In the genomic region with DNA sequence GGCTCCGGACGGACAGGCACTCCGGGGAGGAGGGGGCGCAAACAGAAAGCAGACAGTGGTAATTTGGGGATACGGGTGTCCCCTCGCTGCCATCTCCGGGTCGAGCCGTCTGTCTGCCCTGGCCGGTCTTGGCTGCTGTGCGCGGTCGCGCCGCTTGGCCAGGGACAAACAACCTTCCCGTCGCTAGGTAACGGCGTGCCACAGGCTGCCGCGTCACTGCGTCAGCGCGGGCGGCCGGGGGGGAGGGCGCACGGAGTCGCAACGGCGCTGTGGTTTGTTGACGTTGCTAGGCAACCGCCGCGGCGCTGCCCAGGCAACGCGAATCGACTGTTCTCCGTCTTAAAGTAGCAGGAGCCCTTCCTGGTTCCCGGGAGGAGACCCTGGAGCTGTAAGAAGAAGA, we compare ENCODE assay signal across 8 mouse cellular contexts. TPM values are rescaled to one million over a fixed set of nuclear protein-coding genes. Genes with fewer than 3 reads are reported as not detected.
A peak's percentile ranks its signal among the peaks of the same experiment; 100 is the strongest.
DNase-seq lines count a peak whose midpoint lies in the region; ATAC-seq and TF ChIP-seq lines count a peak whose summit lies in the region.

No protein-coding gene starts in this region.

- DNase-seq in MN1 (ENCODE audit: low spot score): peak; percentile 97
- DNase-seq in cerebellum, adult 8-10 months: peak; percentile 89
- DNase-seq in forelimb bud, embryonic 11.5 days (ENCODE audit: low read depth, low spot score): peak; percentile 97
- peak; percentile 96 for DNase-seq in layer of hippocampus, adult 9-11 months
- peak; percentile 93 for DNase-seq in ovary, adult 18-20 months (ENCODE audit: low spot score)
- DNase-seq in thymus, adult 2 months: peak; percentile 90

- peak; percentile 70; the same call in 1 of the 2 replicates for TF ChIP-seq CTCF in thymus, adult 2 months (IDR thresholded peaks at IDR 0.05; ENCODE audit: borderline replicate concordance, control insufficient read depth, extremely low read depth, insufficient read depth, low read length, poor library complexity)

- H3K27ac ChIP-seq in lung, embryonic 16.5 days (ENCODE audit: low read length): 0 out of 2 replicates have a peak overlapping the region, but pooled peaks have one; percentile 3
- no peak overlapping the region for H3K27ac ChIP-seq in thymus, adult 2 months (ENCODE audit: control insufficient read depth, insufficient read depth, low read length)

- peak overlapping the region; percentile 75 for H3K4me2 ChIP-seq in lung, embryonic 16.5 days (ENCODE audit: low read depth, low read length)

- ATAC-seq in hematopoietic stem cell, adult 5-6 weeks (replicated peaks in 1 of 2; ENCODE audit: insufficient read depth in 1 of 2, low FRiP score in 2 of 2, low TSS enrichment in 1 of 2, low read depth in 1 of 2, poor library complexity in 2 of 2, severe bottlenecking in 2 of 2): peak; percentile 57 to 70
- peak; percentile 96 for ATAC-seq in lung, embryonic 16.5 days (ENCODE audit: low read depth)

- 0 out of 2 replicates have a peak, but pooled peaks have one; percentile 38 for TF ChIP-seq POLR2A in thymus, adult 2 months (IDR thresholded peaks at IDR 0.05; ENCODE audit: control insufficient read depth, extremely low read depth, insufficient read depth, low read length, poor library complexity)

- WGBS in lung, embryonic 16.5 days: under 1% methylated on average over 41 of the region's 41 CpGs
- WGBS in thymus, adult 2 months: 1% methylated on average over 41 of the region's 41 CpGs

- H3K9ac ChIP-seq in lung, embryonic 16.5 days (ENCODE audit: low read length): peak overlapping the region; percentile 58

- no peaks in the 10 kb centered on the region for H3K36me3 ChIP-seq in lung, embryonic 16.5 days (ENCODE audit: control insufficient read depth, insufficient read depth, low read length)
- no peaks in the 10 kb centered on the region for H3K36me3 ChIP-seq in thymus, adult 2 months (ENCODE audit: control insufficient read depth, insufficient read depth, low read length)

- H3K27me3 ChIP-seq in lung, embryonic 16.5 days (ENCODE audit: control insufficient read depth, insufficient read depth, low read depth, low read length): no peaks in the 10 kb centered on the region; the same call in 1 of the 2 replicates
- H3K27me3 ChIP-seq in thymus, adult 2 months (ENCODE audit: control insufficient read depth, insufficient read depth, low read length): no peaks in the 10 kb centered on the region

- no peaks in the 10 kb centered on the region for H3K9me3 ChIP-seq in lung, embryonic 16.5 days (ENCODE audit: control insufficient read depth, low read length)

- H3K4me3 ChIP-seq in lung, embryonic 16.5 days (ENCODE audit: low read length): peak overlapping the region; percentile 52
- H3K4me3 ChIP-seq in thymus, adult 2 months (ENCODE audit: control insufficient read depth, insufficient read depth, low read length): peak overlapping the region; percentile 29

- peaks cover 8% of the 10 kb centered on the region; the same call in 1 of the 2 replicates for H3K4me1 ChIP-seq in lung, embryonic 16.5 days (replicated peaks; ENCODE audit: control insufficient read depth, insufficient read depth, low read length)
- H3K4me1 ChIP-seq in thymus, adult 2 months (replicated peaks; ENCODE audit: control insufficient read depth, insufficient read depth, low read length): peaks cover 5% of the 10 kb centered on the region

RNA-seq across cellular contexts. Expression of gene Fosb, which starts 10.1 kb away (rescaled TPM):
- 190 and 280 TPM in 2 replicates for total RNA-seq in hematopoietic stem cell, adult 5-6 weeks (2017)
- 0.20 and 0.31 TPM in 2 replicates for polyA plus RNA-seq in lung, embryonic 16.5 days (2015; fragmentation: Nextera tagmentation; extraction: Ambion mirVana)
- polyA plus RNA-seq in thymus, adult 2 months (2012; rRNA removed): 1.8 and 1.9 TPM in 2 replicates

RNA-seq across cellular contexts. Expression of gene Ercc1, which starts 24.7 kb away (rescaled TPM):
- total RNA-seq in hematopoietic stem cell, adult 5-6 weeks (2017): 20.0 and 28.0 TPM in 2 replicates
- polyA plus RNA-seq in lung, embryonic 16.5 days (2015; fragmentation: Nextera tagmentation; extraction: Ambion mirVana): 79.9 and 82.5 TPM in 2 replicates
- 62.3 and 63.6 TPM in 2 replicates for polyA plus RNA-seq in thymus, adult 2 months (2012; rRNA removed)

RNA-seq across cellular contexts. Expression of gene Rtn2, which starts 37.5 kb away (rescaled TPM):
- total RNA-seq in hematopoietic stem cell, adult 5-6 weeks (2017): not detected in 2 replicates
- 13.8 and 17.5 TPM in 2 replicates for polyA plus RNA-seq in lung, embryonic 16.5 days (2015; fragmentation: Nextera tagmentation; extraction: Ambion mirVana)
- polyA plus RNA-seq in thymus, adult 2 months (2012; rRNA removed): 3.0 and 19.9 TPM in 2 replicates

RNA-seq across cellular contexts. Expression of gene Cd3eap, which starts 39.4 kb away (rescaled TPM):
- total RNA-seq in hematopoietic stem cell, adult 5-6 weeks (2017): 20.9 and 23.6 TPM in 2 replicates
- 17.2 and 17.3 TPM in 2 replicates for polyA plus RNA-seq in lung, embryonic 16.5 days (2015; fragmentation: Nextera tagmentation; extraction: Ambion mirVana)
- 7.5 and 8.0 TPM in 2 replicates for polyA plus RNA-seq in thymus, adult 2 months (2012; rRNA removed)

RNA-seq across cellular contexts. Expression of gene Ppp1r13l, which starts 39.6 kb away (rescaled TPM):
- 0.25 and 0.60 TPM in 2 replicates for total RNA-seq in hematopoietic stem cell, adult 5-6 weeks (2017)
- polyA plus RNA-seq in lung, embryonic 16.5 days (2015; fragmentation: Nextera tagmentation; extraction: Ambion mirVana): 4.9 TPM in 2 replicates
- 13.6 and 14.2 TPM in 2 replicates for polyA plus RNA-seq in thymus, adult 2 months (2012; rRNA removed)
